Mouse (Mus musculus) forebrain, postnatal 0 days (tissue): Measurements from ENCODE around the gene Drc7. TPM values are rescaled to one million over a fixed set of nuclear protein-coding genes. Genes with fewer than 3 reads are reported as not detected.
A peak's percentile ranks its signal among the peaks of the same experiment; 100 is the strongest.

ENCODE experiments used
- ATAC-seq: fragments of 200-750 bp; cut with Nextera tagmentation; 2 replicates; pipeline ENCODE4 v1.8.0; 2017; ENCODE audit warnings: mild to moderate bottlenecking, moderate library complexity
- DNase-seq: peaks from one replicate; pipeline ENCODE4 v3.0.0-alpha.2; 2015
- H3K27ac ChIP-seq: fragments of 300-500 bp; sonication (generic); 2 replicates; pipeline ENCODE4 v1.5.1; 2014; ENCODE audit warnings: low read depth, mild to moderate bottlenecking, antibody characterized with exemption, low read length, moderate library complexity, mixed read lengths
- H3K27me3 ChIP-seq: fragments of 300-500 bp; sonication (generic); 2 replicates; pipeline ENCODE4 v1.6.1; 2014; ENCODE audit warnings: mild to moderate bottlenecking, low read length, mixed read lengths; ENCODE audit not compliant: insufficient read depth
- H3K36me3 ChIP-seq: fragments of 300-500 bp; sonication (generic); 2 replicates; pipeline ENCODE4 v1.6.1; 2014; ENCODE audit warnings: mild to moderate bottlenecking, moderate library complexity; ENCODE audit not compliant: insufficient read depth
- H3K4me1 ChIP-seq: fragments of 300-500 bp; sonication (generic); 2 replicates; pipeline ENCODE4 v1.6.1; 2014; ENCODE audit warnings: antibody characterized with exemption; ENCODE audit not compliant: insufficient read depth
- H3K4me2 ChIP-seq: fragments of 300-500 bp; sonication (generic); 2 replicates; pipeline ENCODE4 v1.6.1; 2014; ENCODE audit warnings: low read depth, mild to moderate bottlenecking, moderate library complexity
- H3K4me3 ChIP-seq: fragments of 300-500 bp; sonication (generic); 2 replicates; pipeline ENCODE4 v1.5.1; 2014; ENCODE audit warnings: low read depth, low read length, mixed read lengths
- H3K9ac ChIP-seq: fragments of 300-500 bp; sonication (generic); 2 replicates; pipeline ENCODE4 v1.6.1; 2014; ENCODE audit warnings: mild to moderate bottlenecking
- H3K9me3 ChIP-seq: fragments of 300-500 bp; sonication (generic); 2 replicates; pipeline ENCODE4 v1.6.1; 2016; ENCODE audit warnings: low read length
- CTCF ChIP-seq: sonication (generic); IDR thresholded peaks from 2 replicates; pipeline ENCODE4 v1.5.1; 2016; ENCODE audit warnings: antibody characterized with exemption, control low read depth, low read depth
- WGBS: fragments of 180-500 bp; shearing (Covaris S2); extraction: QIAGEN DNeasy Blood & Tissue Kit; methylation state at CpG from one replicate; pipeline ENCODE4 v1.1.7; 2014; 5-methylcytosine and 5-hydroxymethylcytosine counted together
- polyA plus RNA-seq: library from polyadenylated mRNA; unstranded; fragments of >200 nt; fragmentation: Nextera tagmentation; extraction: Ambion mirVana; gene quantifications from 2 replicates; pipeline ENCODE4 v1.2.1, GENCODE M21; 2015
- total RNA-seq: library from RNA; depleted of rRNA; stranded (reverse); fragments of >200 nt; gene quantifications from 2 replicates; pipeline ENCODE4 v1.2.3, GENCODE M21; 2014

The Drc7 gene
- total and polyA plus RNA-seq, 2 experiments from 2014 or later: 3.7 to 4.4 TPM

DNA sequence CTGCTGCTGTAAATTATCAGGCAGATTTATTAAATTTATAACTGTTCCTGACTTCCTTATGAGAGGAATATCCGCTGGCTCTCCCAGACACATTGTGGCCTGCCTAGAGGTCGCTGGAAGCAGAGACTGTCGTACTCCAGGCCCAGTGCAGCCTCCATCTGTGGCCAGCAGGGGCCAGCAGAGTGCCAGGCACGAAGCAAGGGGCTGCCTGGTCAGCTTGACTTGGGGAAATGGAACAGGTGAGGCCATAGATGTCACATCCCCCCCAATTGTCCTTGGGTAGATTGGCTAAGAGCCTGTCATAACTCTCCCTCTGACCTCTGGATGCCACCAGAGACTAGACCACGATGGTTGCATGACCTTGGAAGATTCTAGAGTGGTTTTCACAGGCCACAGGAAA is 44.1 kb downstream of the Drc7 start:
- ATAC-seq: peak; percentile 74

GRCm38 (mm10) chr8:95101972-95102371 is 47.1 kb downstream of the Drc7 start:
- Histone ChIP-seq H3K36me3 (peaks cover 76% of the 10 kb centered on the region), H3K4me1 (no peaks in the 10 kb centered on the region), H3K4me3 (no peak overlapping the region), H3K9ac (no peak overlapping the region), H3K27ac (no peak overlapping the region), H3K27me3 (no peaks in the 10 kb centered on the region), H3K9me3 (no peaks in the 10 kb centered on the region), H3K4me2 (no peak overlapping the region)
- 0 out of 2 replicates have a peak, but pooled peaks have one; percentile 17 for ATAC-seq
- peak; percentile 28 for DNase-seq
- WGBS: 74% methylated on average over 4 of the region's 4 CpGs
- peak; percentile 65 for TF ChIP-seq CTCF

More for the DNA sequence above, 44.1 kb downstream of the Drc7 start:
- Histone ChIP-seq H3K27ac (no peak overlapping the region), H3K4me3 (no peak overlapping the region), H3K27me3 (no peaks in the 10 kb centered on the region), H3K9ac (no peak overlapping the region), H3K9me3 (no peaks in the 10 kb centered on the region), H3K4me1 (no peaks in the 10 kb centered on the region), H3K36me3 (peaks cover 79% of the 10 kb centered on the region), H3K4me2 (no peak overlapping the region)
- DNase-seq: peak; percentile 70
- WGBS: 23% methylated on average over 5 of the region's 5 CpGs
- TF ChIP-seq CTCF: peak; percentile 96

DNA sequence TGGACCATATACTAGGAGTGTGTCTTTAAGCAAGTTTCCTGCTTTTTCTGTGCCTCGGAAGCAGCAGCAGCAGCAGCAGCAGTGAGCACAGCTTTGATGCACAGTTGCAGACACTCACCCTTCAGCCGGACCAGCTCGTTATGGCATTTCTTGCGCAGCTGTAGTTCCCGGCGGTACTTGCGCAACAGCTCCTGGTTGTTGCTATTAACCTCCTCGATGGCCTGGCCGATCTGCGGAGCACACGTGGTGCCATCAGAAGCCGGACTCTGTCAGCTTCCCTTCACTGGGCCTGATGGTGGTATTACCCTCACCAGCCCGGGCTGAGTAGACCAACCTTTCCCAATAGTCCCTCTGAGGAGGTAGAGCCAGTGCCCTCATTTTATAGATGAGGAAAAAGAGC is 52.4 kb downstream of the Drc7 start:
- H3K36me3 ChIP-seq: peaks cover 58% of the 10 kb centered on the region
- no peak overlapping the region for H3K4me2 ChIP-seq
- H3K9me3 ChIP-seq: no peaks in the 10 kb centered on the region
- DNase-seq (no peak), ATAC-seq (no peak)
- H3K4me1 ChIP-seq: no peaks in the 10 kb centered on the region
- no peaks in the 10 kb centered on the region for H3K27me3 ChIP-seq
- H3K9ac ChIP-seq: no peak overlapping the region
- 80% methylated on average over 13 of the region's 13 CpGs for WGBS
- no peak overlapping the region for H3K4me3 ChIP-seq
- no peak for TF ChIP-seq CTCF
- no peak overlapping the region for H3K27ac ChIP-seq

DNA sequence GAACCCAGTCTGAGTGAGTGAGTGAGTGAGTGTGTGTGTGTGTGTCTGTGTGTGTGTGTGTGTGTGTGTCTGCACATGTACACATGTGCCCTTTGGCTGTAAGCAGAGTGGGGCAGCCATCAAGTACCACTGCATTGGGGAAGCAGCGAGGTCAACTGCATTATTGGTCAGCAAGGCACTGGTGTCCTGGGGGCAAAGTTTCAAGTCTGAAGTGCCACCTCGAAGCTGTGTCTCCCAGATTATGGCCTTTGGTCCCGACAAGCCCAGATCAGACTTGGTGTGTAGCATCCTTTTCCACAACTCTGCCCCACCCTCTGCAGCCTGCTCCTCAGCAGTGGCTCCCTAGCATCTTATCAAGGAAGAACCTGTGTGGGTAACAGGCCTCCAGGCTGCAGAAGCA is 57.7 kb downstream of the Drc7 start:
- Histone ChIP-seq H3K4me3 (no peak overlapping the region), H3K9me3 (no peaks in the 10 kb centered on the region), H3K4me1 (no peaks in the 10 kb centered on the region), H3K4me2 (no peak overlapping the region), H3K9ac (no peak overlapping the region), H3K27me3 (no peaks in the 10 kb centered on the region), H3K27ac (no peak overlapping the region), H3K36me3 (peaks cover 23% of the 10 kb centered on the region)
- ATAC-seq (no peak), DNase-seq (no peak)
- no peak for TF ChIP-seq CTCF
- 88% methylated on average over 3 of the region's 3 CpGs for WGBS

- Histone ChIP-seq H3K36me3 (peaks cover 18% of the 10 kb centered on the region), H3K4me3 (no peak overlapping the region), H3K27ac (no peak overlapping the region), H3K4me1 (no peaks in the 10 kb centered on the region), H3K9me3 (no peaks in the 10 kb centered on the region), H3K4me2 (no peak overlapping the region), H3K9ac (no peak overlapping the region), H3K27me3 (no peaks in the 10 kb centered on the region)
- ATAC-seq (no peak), DNase-seq (no peak)
- TF ChIP-seq CTCF: no peak
- WGBS: 77% methylated on average over 4 of the region's 4 CpGs
Observed at GRCm38 (mm10) chr8:95113108-95113507, 58.2 kb downstream of the Drc7 start.

GRCm38 (mm10) chr8:95113750-95114149 is 58.8 kb downstream of the Drc7 start:
- H3K27me3 ChIP-seq: no peaks in the 10 kb centered on the region
- DNase-seq: peak; percentile 65

GRCm38 (mm10) chr8:95123455-95123854 is 68.6 kb downstream of the Drc7 start:
- Histone ChIP-seq H3K36me3 (peaks cover 19% of the 10 kb centered on the region), H3K4me3 (no peak overlapping the region), H3K4me1 (no peaks in the 10 kb centered on the region), H3K27ac (no peak overlapping the region), H3K9me3 (no peaks in the 10 kb centered on the region), H3K9ac (no peak overlapping the region), H3K4me2 (no peak overlapping the region), H3K27me3 (no peaks in the 10 kb centered on the region)
- DNase-seq (no peak), ATAC-seq (no peak)
- WGBS: 92% methylated on average over 5 of the region's 5 CpGs
- peak; percentile 41 for TF ChIP-seq CTCF

More at GRCm38 (mm10) chr8:95113750-95114149, 58.8 kb downstream of the Drc7 start:
- peak; percentile 78 for ATAC-seq
- Histone ChIP-seq H3K4me3 (no peak overlapping the region), H3K4me2 (no peak overlapping the region), H3K36me3 (peaks cover 14% of the 10 kb centered on the region), H3K27ac (no peak overlapping the region), H3K9me3 (no peaks in the 10 kb centered on the region), H3K4me1 (no peaks in the 10 kb centered on the region), H3K9ac (no peak overlapping the region)
- TF ChIP-seq CTCF: peak; percentile 84
- WGBS: 75% methylated on average over 3 of the region's 3 CpGs
